Comparison of ENCODE assay signal across 26 mouse cellular contexts in the genomic region with DNA sequence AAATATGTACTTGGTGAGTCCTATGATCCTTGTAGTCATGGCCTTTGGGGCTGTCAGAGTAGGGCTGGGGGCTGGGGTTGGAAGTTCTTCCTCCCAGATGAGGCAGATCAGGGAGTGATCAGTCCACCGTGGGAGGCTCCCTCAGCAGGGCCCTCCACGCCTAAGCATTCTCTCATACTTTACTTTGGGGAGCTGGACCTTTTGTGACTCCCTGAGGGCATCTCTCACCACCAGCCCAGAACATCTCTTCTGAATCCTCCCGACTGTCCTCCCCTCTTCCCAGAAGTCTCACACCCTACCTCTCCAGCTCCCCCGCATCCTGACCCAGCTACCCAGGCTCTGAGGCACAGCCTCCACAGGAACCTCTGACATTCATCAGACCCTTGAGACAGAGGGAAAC. TPM values are rescaled to one million over a fixed set of nuclear protein-coding genes. Genes with fewer than 3 reads are reported as not detected.
A peak's percentile ranks its signal among the peaks of the same experiment; 100 is the strongest.
DNase-seq lines count a peak whose midpoint lies in the region; ATAC-seq and TF ChIP-seq lines count a peak whose summit lies in the region.
"Had no signal": no experiment of that assay in that cellular context is flagged by ENCODE, and none has a peak within 500 bp of the region (broad histone marks: within the 10 kb centered on the region; RNA-seq: fewer than 3 reads in every experiment).

No protein-coding gene starts in this region.

- 52% methylated on average over 4 of the region's 4 CpGs for WGBS in midbrain, embryonic 11.5 days
- 41% methylated on average over 4 of the region's 4 CpGs for WGBS in midbrain, embryonic 16.5 days

- no peak overlapping the region for H3K4me2 ChIP-seq in midbrain, embryonic 11.5 days
- H3K4me2 ChIP-seq in midbrain, embryonic 16.5 days (ENCODE audit: low read length), result no peak overlapping the region
- H3K4me2 ChIP-seq: forebrain, embryonic 15.5 days; heart, embryonic 12.5 days; heart, embryonic 15.5 days; hindbrain, embryonic 13.5 days; intestine, embryonic 15.5 days had no signal

- no peak overlapping the region for H3K9ac ChIP-seq in midbrain, embryonic 11.5 days (ENCODE audit: low read length)
- no peak overlapping the region for H3K9ac ChIP-seq in midbrain, embryonic 16.5 days (ENCODE audit: low read depth, low read length)
- H3K9ac ChIP-seq: forebrain, embryonic 15.5 days; heart, embryonic 12.5 days; heart, embryonic 15.5 days; hindbrain, embryonic 13.5 days; intestine, embryonic 15.5 days had no signal

- peak; percentile 5 for DNase-seq in adrenal gland, adult 2 months
- no peak for DNase-seq in adrenal gland, postnatal 4 days (ENCODE audit: low spot score in 2 of 2)
- DNase-seq in gastrocnemius, adult 2 months, result peak; percentile 10
- no peak for DNase-seq in gastrocnemius, postnatal 36 days
- DNase-seq in midbrain, embryonic 11.5 days (ENCODE audit: low spot score, missing footprints), result peak; percentile 81
- no peak for DNase-seq in layer of hippocampus, postnatal 25 days (ENCODE audit: extremely low spot score in 1 of 2, low spot score in 1 of 2)
- DNase-seq: adrenal gland, postnatal 14 days; B cell, adult 2 months; cerebellum, adult 18-20 months; cerebellum, adult 9-10 months; cerebellum, postnatal 14 days; gastrocnemius, postnatal 10 days; heart, adult 18-20 months; heart, postnatal 10 days; heart, postnatal 4 days; kidney, adult 11 months had no signal

- peaks cover 12% of the 10 kb centered on the region for H3K4me1 ChIP-seq in midbrain, embryonic 11.5 days (ENCODE audit: control insufficient read depth, insufficient read depth, low read length)
- peaks cover 7% of the 10 kb centered on the region for H3K4me1 ChIP-seq in midbrain, embryonic 16.5 days (ENCODE audit: control insufficient read depth, insufficient read depth, low read length)
- H3K4me1 ChIP-seq: forebrain, embryonic 15.5 days; intestine, embryonic 15.5 days had no signal

- H3K4me3 ChIP-seq in gastrocnemius, adult 2 months, result no peak overlapping the region
- no peak overlapping the region for H3K4me3 ChIP-seq in midbrain, embryonic 11.5 days (ENCODE audit: low read depth, low read length)
- H3K4me3 ChIP-seq in midbrain, embryonic 16.5 days (ENCODE audit: low read depth, low read length), result no peak overlapping the region
- H3K4me3 ChIP-seq: forebrain, embryonic 15.5 days; heart, embryonic 12.5 days; heart, embryonic 15.5 days; hindbrain, embryonic 13.5 days; intestine, embryonic 15.5 days had no signal

- intact Hi-C loops in gastrocnemius, adult 2 months (cut with DNase I), result no loop called here
- intact Hi-C loops in gastrocnemius, postnatal 36 days (cut with DNase I), result loop anchor here (5.0 kb wide), 1 partner anchor 46 kb away; no protein-coding TSS in a partner anchor

- H3K27me3 ChIP-seq in midbrain, embryonic 11.5 days (ENCODE audit: control insufficient read depth, insufficient read depth, low read length), result no peaks in the 10 kb centered on the region
- no peaks in the 10 kb centered on the region; the same call in 1 of the 2 replicates for H3K27me3 ChIP-seq in midbrain, embryonic 16.5 days (ENCODE audit: control insufficient read depth, insufficient read depth, low read depth, low read length)
- H3K27me3 ChIP-seq: CH12.LX; forebrain, embryonic 15.5 days; heart, embryonic 12.5 days; heart, embryonic 15.5 days; intestine, embryonic 15.5 days; Patski had no signal

- H3K9me3 ChIP-seq in midbrain, embryonic 11.5 days (ENCODE audit: control insufficient read depth, low read length), result no peaks in the 10 kb centered on the region
- no peaks in the 10 kb centered on the region for H3K9me3 ChIP-seq in midbrain, embryonic 16.5 days (replicated peaks; ENCODE audit: control insufficient read depth, low read length, poor library complexity, severe bottlenecking)
- H3K9me3 ChIP-seq: forebrain, embryonic 15.5 days; G1E; heart, embryonic 12.5 days; heart, embryonic 15.5 days; hindbrain, embryonic 13.5 days; intestine, embryonic 15.5 days had no signal

- no peak for TF ChIP-seq CTCF in gastrocnemius, adult 2 months (IDR thresholded peaks at IDR 0.05)

- ATAC-seq in midbrain, embryonic 11.5 days (ENCODE audit: low FRiP score), result no peak
- no peak for ATAC-seq in midbrain, embryonic 16.5 days
- ATAC-seq: forebrain, embryonic 15.5 days; hindbrain, embryonic 16.5 days; intestine, embryonic 15.5 days; Patski had no signal

- H3K36me3 ChIP-seq in midbrain, embryonic 11.5 days (ENCODE audit: control insufficient read depth, insufficient read depth, low read length), result no peaks in the 10 kb centered on the region
- H3K36me3 ChIP-seq in midbrain, embryonic 16.5 days (ENCODE audit: control insufficient read depth, insufficient read depth, low read length), result no peaks in the 10 kb centered on the region
- H3K36me3 ChIP-seq: forebrain, embryonic 15.5 days; hindbrain, embryonic 13.5 days had no signal

- H3K27ac ChIP-seq in gastrocnemius, adult 2 months, result no peak overlapping the region
- no peak overlapping the region for H3K27ac ChIP-seq in midbrain, embryonic 11.5 days (ENCODE audit: low read depth, low read length)
- no peak overlapping the region for H3K27ac ChIP-seq in midbrain, embryonic 16.5 days (ENCODE audit: low read length)
- H3K27ac ChIP-seq: forebrain, embryonic 15.5 days; heart, embryonic 15.5 days; hindbrain, embryonic 13.5 days; intestine, embryonic 15.5 days had no signal

RNA-seq across cellular contexts. Expression of a gene that starts 15.6 kb away (rescaled TPM):
- 100 to 1,000 TPM; 275 to 347 TPM for total RNA-seq in adrenal gland, adult 2 months (2021)
- polyA plus RNA-seq in adrenal gland, adult 2 months (2012; rRNA removed), result 186 and 248 TPM in 2 replicates
- total RNA-seq in adrenal gland, postnatal 4 days (2021), result 100 to 1,000 TPM; 248 to 278 TPM
- 10 to 100 TPM; 12.8 to 14.9 TPM for total RNA-seq in gastrocnemius, adult 2 months (2021)
- 10 to 100 TPM in 1 of 2 experiments, 1 to 10 TPM in 1; 9.0 to 16.5 TPM for total RNA-seq in gastrocnemius, postnatal 36 days (2021)
- 0.52 and 0.57 TPM in 2 replicates for polyA plus RNA-seq in midbrain, embryonic 11.5 days (2014; fragmentation: Nextera tagmentation; extraction: Ambion mirVana)
- 0.37 and 0.55 TPM in 2 replicates for polyA plus RNA-seq in midbrain, embryonic 16.5 days (2015; fragmentation: Nextera tagmentation; extraction: Ambion mirVana)
- 10 to 100 TPM; 47.6 to 48.4 TPM for total RNA-seq in layer of hippocampus, postnatal 25 days (2021)

Comparison
In these comparisons a context has a peak if more than half of its experiments do, and no peak if none do; other contexts are left out.
1. DNase-seq: peak in adrenal gland, adult 2 months (single experiment), gastrocnemius, adult 2 months (single experiment) and midbrain, embryonic 11.5 days (single experiment); none in adrenal gland, postnatal 4 days (0 of 2), gastrocnemius, postnatal 36 days (0 of 2) and layer of hippocampus, postnatal 25 days (0 of 2).
2. RNA of a gene that starts 15.6 kb away (total RNA-seq): 275 to 347 TPM in adrenal gland, adult 2 months and 248 to 278 TPM in adrenal gland, postnatal 4 days; 47.6 to 48.4 TPM in layer of hippocampus, postnatal 25 days, 9.0 to 16.5 TPM in gastrocnemius, postnatal 36 days and 12.8 to 14.9 TPM in gastrocnemius, adult 2 months; every median in the first group is over 4 times any median in the second.